Mouse (Mus musculus): ENCODE measurements around the gene Nfam1.
"Not testable (repeated sequence)": the region's sequence is repeated elsewhere in the genome, so short reads cannot be mapped to it uniquely, and the experiment has no call there.

Nfam1 gene

GRCm38 (mm10) chr15:83032981-83033541, at the start of gene Nfam1:
Gene Nfam1 (minus strand): TSS chr15:83033306.
- no peak for DNase-seq

GRCm38 (mm10) chr15:83075607-83076525, 42.8 kb upstream of the Nfam1 start:
- DNase-seq, result no peak

- no peak for DNase-seq
Measured at GRCm38 (mm10) chr15:83074179-83074578, 41.1 kb upstream of the Nfam1 start.

- DNase-seq, result no peak
Measured at GRCm38 (mm10) chr15:83071752-83072151, 38.6 kb upstream of the Nfam1 start.

GRCm38 (mm10) chr15:83070942-83071341, 37.8 kb upstream of the Nfam1 start:
- no peak for DNase-seq

GRCm38 (mm10) chr15:83068270-83068669, 35.2 kb upstream of the Nfam1 start:
- no peak for DNase-seq

- no peak for DNase-seq
Measured at GRCm38 (mm10) chr15:83065543-83065942, 32.4 kb upstream of the Nfam1 start.

GRCm38 (mm10) chr15:83062582-83062981, 29.5 kb upstream of the Nfam1 start:
- not testable (repeated sequence) for DNase-seq

- no peak for DNase-seq
Measured at GRCm38 (mm10) chr15:83061689-83062088, 28.6 kb upstream of the Nfam1 start.

- no peak for DNase-seq
Measured at GRCm38 (mm10) chr15:83059233-83059660, 26.1 kb upstream of the Nfam1 start.

- no peak for DNase-seq
Measured at GRCm38 (mm10) chr15:83057533-83057932, 24.4 kb upstream of the Nfam1 start.

- DNase-seq, result no peak
Measured at GRCm38 (mm10) chr15:83056378-83057083, 23.4 kb upstream of the Nfam1 start.

GRCm38 (mm10) chr15:83055569-83055968, 22.5 kb upstream of the Nfam1 start:
- DNase-seq, result no peak

- no peak for DNase-seq
Measured at GRCm38 (mm10) chr15:83053261-83053660, 20.2 kb upstream of the Nfam1 start.

GRCm38 (mm10) chr15:83052341-83053104, 19.4 kb upstream of the Nfam1 start:
- no peak for DNase-seq

GRCm38 (mm10) chr15:83046730-83047129, 13.6 kb upstream of the Nfam1 start:
- DNase-seq, result no peak

- no peak for DNase-seq
Measured at GRCm38 (mm10) chr15:83046308-83046707, 13.2 kb upstream of the Nfam1 start.

GRCm38 (mm10) chr15:83045565-83045964, 12.5 kb upstream of the Nfam1 start:
- DNase-seq, result not testable (repeated sequence)

- no peak for DNase-seq
Measured at GRCm38 (mm10) chr15:83043362-83043708, 10.2 kb upstream of the Nfam1 start.

- DNase-seq, result no peak
Measured at GRCm38 (mm10) chr15:83042655-83043361, 9.7 kb upstream of the Nfam1 start.

GRCm38 (mm10) chr15:83040156-83040555, 7.0 kb upstream of the Nfam1 start:
- no peak for DNase-seq

- DNase-seq, result no peak
Measured at GRCm38 (mm10) chr15:83038812-83039211, 5.7 kb upstream of the Nfam1 start.
